13 mouse cellular contexts compared by ENCODE assay signal in genomic region chr15:99008801-99009241, GRCm38 (mm10). TPM values are rescaled to one million over a fixed set of nuclear protein-coding genes. Genes with fewer than 3 reads are reported as not detected.
DNase-seq lines count a peak whose midpoint lies in the region; ATAC-seq and TF ChIP-seq lines count a peak whose summit lies in the region.
"Had no signal": no experiment of that assay in that cellular context is flagged by ENCODE, and none has a peak within 500 bp of the region (broad histone marks: within the 10 kb centered on the region; RNA-seq: fewer than 3 reads in every experiment).

No protein-coding gene starts in this region.

- H3K36me3 ChIP-seq in kidney, embryonic 16.5 days (ENCODE audit: insufficient read depth, low read length), result no peaks in the 10 kb centered on the region
- no peaks in the 10 kb centered on the region for H3K36me3 ChIP-seq in CH12.LX (replicated peaks in 1 of 2; ENCODE audit: control insufficient read depth in 1 of 2, insufficient read depth in 1 of 2, low read length in 1 of 2)
- H3K36me3 ChIP-seq in splenic B cell, adult 2 months (ENCODE audit: control insufficient read depth, insufficient read depth, low read length, poor library complexity, severe bottlenecking), result no peaks in the 10 kb centered on the region

- in situ Hi-C loops in CH12.LX (cut with MboI; ENCODE audit: low pct_ligation_motif_present, low pct_unique_long_range_greater_than_20kb, low sequenced_read_pairs), result no loop called here

- H3K4me3 ChIP-seq in kidney, embryonic 16.5 days (ENCODE audit: low read length), result no peak overlapping the region
- no peak overlapping the region for H3K4me3 ChIP-seq in CH12.LX (replicated peaks in 1 of 3; ENCODE audit: low read depth in 2 of 3, low read length in 2 of 3, poor library complexity in 1 of 3)

- no peaks in the 10 kb centered on the region for H3K79me2 ChIP-seq in CH12.LX (replicated peaks; ENCODE audit: control insufficient read depth, extremely low read depth, insufficient read depth, poor library complexity, severe bottlenecking)

- no peak for DNase-seq in kidney, postnatal 14 days
- peak; percentile 90 for DNase-seq in CH12.LX (ENCODE audit: extremely low read depth)
- peak; percentile 91 for DNase-seq in induced T-regulatory cell, adult 2 months (ENCODE audit: low read depth)
- DNase-seq in splenic B cell, adult 2 months (ENCODE audit: low read depth, low spot score), result peak; percentile 60
- no peak for DNase-seq in embryo, embryonic 9.5 days (ENCODE audit: extremely low spot score)
- no peak for DNase-seq in ovary, adult 18-20 months (ENCODE audit: low spot score)
- DNase-seq: cerebellum, adult 9-11 months; retina, postnatal 1 day had no signal

- 41% methylated on average over 6 of the region's 6 CpGs for WGBS in kidney, embryonic 16.5 days

- H3K4me2 ChIP-seq in kidney, embryonic 16.5 days (replicated peaks; ENCODE audit: low read depth, low read length), result no peak overlapping the region
- peak overlapping the region; percentile 44 for H3K4me2 ChIP-seq in CH12.LX (ENCODE audit: insufficient read depth, low read depth, poor library complexity, severe bottlenecking)

- peak; percentile 23; the same call in 1 of the 2 replicates for TF ChIP-seq EP300 in CH12.LX (IDR thresholded peaks at IDR 0.05; ENCODE audit: low read length)

- no peak overlapping the region for H3K9ac ChIP-seq in kidney, embryonic 16.5 days (replicated peaks; ENCODE audit: low read length)
- H3K9ac ChIP-seq in CH12.LX (ENCODE audit: insufficient read depth, low read depth), result no peak overlapping the region

- ATAC-seq in kidney, embryonic 16.5 days (ENCODE audit: low FRiP score, low TSS enrichment), result no peak
- no peak for ATAC-seq in frontal cortex, adult (ENCODE audit: low TSS enrichment)

- dilution Hi-C loops in CH12.LX (cut with MboI; ENCODE audit: extremely low pct_ligation_motif_present, extremely low pct_unique_long_range_greater_than_20kb, low sequenced_read_pairs), result no loop called here

- peaks cover 1% of the 10 kb centered on the region for H3K4me1 ChIP-seq in kidney, embryonic 16.5 days (ENCODE audit: insufficient read depth, low read length)
- H3K4me1 ChIP-seq in CH12.LX (ENCODE audit: control insufficient read depth in 1 of 2, insufficient read depth in 2 of 2), result peaks cover 0 to 25% of the 10 kb centered on the region in 2 experiments; a peak in 2 of 4 replicates

- no peaks in the 10 kb centered on the region for H3K9me3 ChIP-seq in kidney, embryonic 16.5 days (ENCODE audit: low read length)
- peaks cover under 1% of the 10 kb centered on the region for H3K9me3 ChIP-seq in CH12.LX (replicated peaks; ENCODE audit: low read length)

- no peaks in the 10 kb centered on the region for H3K27me3 ChIP-seq in kidney, embryonic 16.5 days (ENCODE audit: insufficient read depth, low read length)
- H3K27me3 ChIP-seq in CH12.LX (replicated peaks), result no peaks in the 10 kb centered on the region
- no peaks in the 10 kb centered on the region for H3K27me3 ChIP-seq in splenic B cell, adult 2 months (ENCODE audit: control insufficient read depth, insufficient read depth, low read length, poor library complexity, severe bottlenecking)

- TF ChIP-seq POLR2A in CH12.LX (IDR thresholded peaks at IDR 0.05; ENCODE audit: low read depth, low read length), result peak; percentile 49

- peak overlapping the region; percentile 17; the same call in 1 of the 2 replicates for H3K27ac ChIP-seq in kidney, embryonic 16.5 days (ENCODE audit: low read length)
- H3K27ac ChIP-seq in CH12.LX (ENCODE audit: insufficient read depth, low read depth), result no peak overlapping the region; the same call in 1 of the 2 replicates

- TF ChIP-seq CTCF in CH12.LX (conservative IDR thresholded peaks at IDR 0.05 in 1 of 2, IDR thresholded peaks at IDR 0.05 in 1 of 2; ENCODE audit: low read depth in 2 of 2, low read length in 2 of 2), result no peak

- no peak for TF ChIP-seq RAD21 in CH12.LX (IDR thresholded peaks at IDR 0.05; ENCODE audit: low read depth, low read length)

TF ChIP-seq in CH12.LX, 34 proteins besides CTCF, POLR2A, EP300 and RAD21:
- TF ChIP-seq GABPA (IDR thresholded peaks at IDR 0.05; ENCODE audit: insufficient replicate concordance, low read depth, low read length), result no peak
- no peak for TF ChIP-seq ZNF384 (IDR thresholded peaks at IDR 0.05; ENCODE audit: low read depth, low read length)
- TF ChIP-seq E2F4 (IDR thresholded peaks at IDR 0.05; ENCODE audit: insufficient replicate concordance, low read depth, low read length), result no peak
- TF ChIP-seq ELF1 (IDR thresholded peaks at IDR 0.05; ENCODE audit: low read depth, low read length), result peak; percentile 62
- no peak for TF ChIP-seq JUND (conservative IDR thresholded peaks at IDR 0.05; ENCODE audit: low read depth, low read length)
- no peak for TF ChIP-seq BHLHE40 (IDR thresholded peaks at IDR 0.05; ENCODE audit: low read depth, low read length)
- 0 out of 2 replicates have a peak, but pooled peaks have one; percentile 40 for TF ChIP-seq MEF2A (IDR thresholded peaks at IDR 0.05; ENCODE audit: borderline replicate concordance, low read depth, low read length)
- TF ChIP-seq MAX (IDR thresholded peaks at IDR 0.05; ENCODE audit: low read length), result no peak
- TF ChIP-seq IRF4 (IDR thresholded peaks at IDR 0.05; ENCODE audit: low read depth, low read length), result 0 out of 2 replicates have a peak, but pooled peaks have one; percentile 29
- TF ChIP-seq NELFE (IDR thresholded peaks at IDR 0.05; ENCODE audit: low read depth, low read length), result peak; percentile 55; the same call in 1 of the 2 replicates
- no peak for TF ChIP-seq POLR2AphosphoS2 (IDR thresholded peaks at IDR 0.05; ENCODE audit: low read depth, low read length)
- no peak for TF ChIP-seq MAFK (IDR thresholded peaks at IDR 0.05; ENCODE audit: insufficient replicate concordance, low read length)
- no peak for TF ChIP-seq CHD2 (IDR thresholded peaks at IDR 0.05; ENCODE audit: low read length)
- no peak for TF ChIP-seq TBP (conservative IDR thresholded peaks at IDR 0.05; ENCODE audit: low read depth, low read length)
- no peak for TF ChIP-seq ZC3H11A (IDR thresholded peaks at IDR 0.05; ENCODE audit: low read depth, low read length)
- TF ChIP-seq SMC3 (IDR thresholded peaks at IDR 0.05; ENCODE audit: low read depth, low read length), result no peak
- TF ChIP-seq USF1 (IDR thresholded peaks at IDR 0.05; ENCODE audit: low read depth, low read length), result no peak
- no peak for TF ChIP-seq MXI1 (IDR thresholded peaks at IDR 0.05; ENCODE audit: low read depth, low read length)
- 0 out of 2 replicates have a peak, but pooled peaks have one; percentile 42 for TF ChIP-seq TCF12 (IDR thresholded peaks at IDR 0.05; ENCODE audit: low read depth, low read length)

RNA-seq across cellular contexts. Expression of gene Tuba1c, which starts 20.9 kb away (rescaled TPM):
- 213 and 219 TPM in 2 replicates for polyA plus RNA-seq in kidney, embryonic 16.5 days (2015; fragmentation: Nextera tagmentation; extraction: Ambion mirVana)
- 178 and 229 TPM in 2 replicates for total RNA-seq in CH12.LX (2012; rRNA removed)
- total RNA-seq in CH12.LX (2014; rRNA removed), result 359 and 390 TPM in 2 replicates
- polyA plus RNA-seq in CH12.LX (2012; ENCODE audit: insufficient read length, low read depth), result 183 and 220 TPM in 2 replicates

RNA-seq across cellular contexts. Expression of gene Prph, which starts 46.2 kb away (rescaled TPM):
- polyA plus RNA-seq in kidney, embryonic 16.5 days (2015; fragmentation: Nextera tagmentation; extraction: Ambion mirVana), result 3.3 and 5.8 TPM in 2 replicates
- not detected in 2 replicates for total RNA-seq in CH12.LX (2012; rRNA removed)
- 0.12 TPM in 1 of 2 replicates, not detected in the other for total RNA-seq in CH12.LX (2014; rRNA removed)
- polyA plus RNA-seq in CH12.LX (2012; ENCODE audit: insufficient read length, low read depth), result not detected in 2 replicates
- total RNA-seq: megakaryocyte-erythroid progenitor cell, adult 5-6 weeks had no signal

RNA-seq across cellular contexts. Expression of gene Tuba1a, which starts 55.3 kb away (rescaled TPM):
- polyA plus RNA-seq in kidney, embryonic 16.5 days (2015; fragmentation: Nextera tagmentation; extraction: Ambion mirVana), result 925 and 946 TPM in 2 replicates
- total RNA-seq in CH12.LX (2012; rRNA removed) (153 and 181 TPM in 2 replicates), CH12.LX (2014; rRNA removed) (438 and 533 TPM in 2 replicates)
- 254 and 283 TPM in 2 replicates for polyA plus RNA-seq in CH12.LX (2012; ENCODE audit: insufficient read length, low read depth)

RNA-seq across cellular contexts. Expression of gene Gm49450, which starts 55.5 kb away (rescaled TPM):
- not detected in 2 replicates for polyA plus RNA-seq in kidney, embryonic 16.5 days (2015; fragmentation: Nextera tagmentation; extraction: Ambion mirVana)
- total RNA-seq in CH12.LX (2012; rRNA removed) (0.38 TPM in 1 of 2 replicates, not detected in the other), CH12.LX (2014; rRNA removed) (0.81 and 4.7 TPM in 2 replicates)
- polyA plus RNA-seq in CH12.LX (2012; ENCODE audit: insufficient read length, low read depth), result 125 TPM in 1 of 2 replicates, not detected in the other
- total RNA-seq: layer of hippocampus, postnatal 25 days; megakaryocyte-erythroid progenitor cell, adult 5-6 weeks had no signal
- polyA plus RNA-seq: hindbrain, embryonic 11.5 days had no signal

Comparison
In these comparisons a context has a peak if more than half of its experiments do, and no peak if none do; other contexts are left out.
1. DNase-seq: peak in CH12.LX (single experiment), induced T-regulatory cell, adult 2 months (single experiment) and splenic B cell, adult 2 months (single experiment); none in kidney, postnatal 14 days (single experiment), embryo, embryonic 9.5 days (single experiment) and ovary, adult 18-20 months (single experiment).